Mouse (Mus musculus) E14TG2a.4 (cell line): Measurements from ENCODE around the gene Dclk1.

Source experiments
- CTCF ChIP-seq: conservative IDR thresholded peaks from 2 replicates; pipeline ENCODE4 v1.5.1; 2014; ENCODE audit warnings: low read length
- NANOG ChIP-seq: IDR thresholded peaks from 2 replicates; pipeline ENCODE4 v1.6.1; 2014; ENCODE audit warnings: borderline replicate concordance, low read length, mixed read lengths

GRCm38 (mm10) chr3:55511658-55512057, 269.5 kb downstream of the Dclk1 start:
- no peak for TF ChIP-seq CTCF
- no peak for TF ChIP-seq NANOG
